Mouse (Mus musculus) liver, postnatal 0 days (tissue): ENCODE results near the gene Gm37240. TPM values are rescaled to one million over a fixed set of nuclear protein-coding genes. Genes with fewer than 3 reads are reported as not detected.
A peak's percentile ranks its signal among the peaks of the same experiment; 100 is the strongest.
"Not testable (repeated sequence)": the region's sequence is repeated elsewhere in the genome, so short reads cannot be mapped to it uniquely, and the experiment has no call there.

Experiments
- ATAC-seq: fragments of 200-750 bp; cut with Nextera tagmentation; 2 replicates; pipeline ENCODE4 v1.8.0; 2017; ENCODE audit warnings: mild to moderate bottlenecking, moderate library complexity
- DNase-seq: peaks from one replicate; pipeline ENCODE4 v3.0.0-alpha.2; 2016
- H3K27ac ChIP-seq: fragments of 300-500 bp; sonication (generic); 2 replicates; pipeline ENCODE4 v1.5.1; 2014; ENCODE audit warnings: antibody characterized with exemption, moderate library complexity, mild to moderate bottlenecking, low read depth
- H3K27me3 ChIP-seq: fragments of 300-500 bp; sonication (generic); 2 replicates; pipeline ENCODE4 v1.6.1; 2014; ENCODE audit warnings: low read length, control low read depth, mixed read lengths; ENCODE audit not compliant: insufficient read depth
- H3K36me3 ChIP-seq: fragments of 300-500 bp; sonication (generic); replicated peaks from 2 replicates; pipeline ENCODE4 v1.6.1; 2014; ENCODE audit warnings: mild to moderate bottlenecking, control low read depth, low read length, moderate library complexity, mixed read lengths; ENCODE audit not compliant: insufficient read depth
- H3K4me1 ChIP-seq: fragments of 300-500 bp; sonication (generic); 2 replicates; pipeline ENCODE4 v1.6.1; 2014; ENCODE audit warnings: antibody characterized with exemption, mild to moderate bottlenecking, control low read depth; ENCODE audit not compliant: insufficient read depth
- H3K4me2 ChIP-seq: fragments of 300-500 bp; sonication (generic); 2 replicates; pipeline ENCODE4 v1.6.1; 2014; ENCODE audit warnings: low read depth, mild to moderate bottlenecking, low read length, moderate library complexity, mixed read lengths
- H3K4me3 ChIP-seq: fragments of 300-500 bp; sonication (generic); 2 replicates; pipeline ENCODE4 v1.5.1; 2014; ENCODE audit warnings: low read depth, low read length
- H3K9ac ChIP-seq: fragments of 300-500 bp; sonication (generic); replicated peaks from 2 replicates; pipeline ENCODE4 v1.6.1; 2014; ENCODE audit warnings: mild to moderate bottlenecking, moderate library complexity
- H3K9me3 ChIP-seq: fragments of 300-500 bp; sonication (generic); 2 replicates; pipeline ENCODE4 v1.6.1; 2016; ENCODE audit warnings: mild to moderate bottlenecking, control low read depth, low read length, mixed read lengths
- CTCF ChIP-seq: sonication (generic); IDR thresholded peaks from 2 replicates; pipeline ENCODE4 v1.5.1; 2016; ENCODE audit warnings: antibody characterized with exemption, low read depth
- EP300 ChIP-seq: IDR thresholded peaks from 2 replicates; pipeline ENCODE4 v1.6.1; 2016; ENCODE audit warnings: antibody characterized with exemption, low read depth, mild to moderate bottlenecking
- WGBS: fragments of 180-500 bp; shearing (Covaris S2); extraction: QIAGEN DNeasy Blood & Tissue Kit; methylation state at CpG from one replicate; pipeline ENCODE4 v1.1.7; 2014; ENCODE audit not compliant: insufficient replicate concordance; 5-methylcytosine and 5-hydroxymethylcytosine counted together
- polyA plus RNA-seq: library from polyadenylated mRNA; unstranded; fragments of >200 nt; fragmentation: Nextera tagmentation; extraction: Ambion mirVana; gene quantifications from 2 replicates; pipeline ENCODE4 v1.2.1, GENCODE M21; 2015

Gm37240 gene
- polyA plus RNA-seq, 1 experiment from 2014 or later, result 0.72 TPM

- Histone ChIP-seq H3K9ac (no peak overlapping the region), H3K9me3 (no peaks in the 10 kb centered on the region), H3K4me3 (no peak overlapping the region), H3K36me3 (no peaks in the 10 kb centered on the region), H3K27me3 (no peaks in the 10 kb centered on the region), H3K4me2 (no peak overlapping the region), H3K27ac (no peak overlapping the region), H3K4me1 (no peaks in the 10 kb centered on the region)
- TF ChIP-seq CTCF, result no peak
- no peak for TF ChIP-seq EP300
- DNase-seq (no peak), ATAC-seq (no peak)
- WGBS, result 65% methylated on average over 4 of the region's 4 CpGs
Observed at GRCm38 (mm10) chr3:84876211-84876610, 1011.1 kb downstream of the Gm37240 start.

- H3K4me1 ChIP-seq, result no peaks in the 10 kb centered on the region
- H3K4me2 ChIP-seq, result no peak overlapping the region
- no peaks in the 10 kb centered on the region for H3K36me3 ChIP-seq
- ATAC-seq (no peak), DNase-seq (no peak)
- no peak overlapping the region for H3K4me3 ChIP-seq
- H3K9ac ChIP-seq, result no peak overlapping the region
- H3K9me3 ChIP-seq, result no peaks in the 10 kb centered on the region
- no peaks in the 10 kb centered on the region for H3K27me3 ChIP-seq
- no peak for TF ChIP-seq CTCF
- no peak for TF ChIP-seq EP300
- no peak overlapping the region for H3K27ac ChIP-seq
- WGBS, result 86% methylated on average over 9 of the region's 9 CpGs
Observed at GRCm38 (mm10) chr3:84875306-84875705, 1012.0 kb downstream of the Gm37240 start.

GRCm38 (mm10) chr3:84870126-84870525 is 1017.2 kb downstream of the Gm37240 start:
- no peaks in the 10 kb centered on the region for H3K27me3 ChIP-seq
- H3K4me1 ChIP-seq, result peaks cover 8% of the 10 kb centered on the region
- no peaks in the 10 kb centered on the region for H3K36me3 ChIP-seq
- H3K9me3 ChIP-seq, result no peaks in the 10 kb centered on the region
- no peak overlapping the region for H3K9ac ChIP-seq
- H3K4me2 ChIP-seq, result no peak overlapping the region
- no peak overlapping the region for H3K27ac ChIP-seq
- ATAC-seq (no peak), DNase-seq (no peak)
- peak; percentile 31; the same call in 1 of the 2 replicates for TF ChIP-seq CTCF
- TF ChIP-seq EP300, result no peak
- H3K4me3 ChIP-seq, result no peak overlapping the region

- Histone ChIP-seq H3K9me3 (no peaks in the 10 kb centered on the region), H3K36me3 (no peaks in the 10 kb centered on the region), H3K4me2 (no peak overlapping the region), H3K9ac (no peak overlapping the region), H3K27me3 (no peaks in the 10 kb centered on the region), H3K4me1 (peaks cover 8% of the 10 kb centered on the region), H3K4me3 (no peak overlapping the region), H3K27ac (no peak overlapping the region)
- ATAC-seq, result no peak
- TF ChIP-seq EP300, result no peak
- TF ChIP-seq CTCF, result no peak
- no peak for DNase-seq
- 21% methylated on average over 1 of the region's 1 CpGs for WGBS
Observed at GRCm38 (mm10) chr3:84867991-84868390, 1019.3 kb downstream of the Gm37240 start.

- H3K4me3 ChIP-seq, result no peak overlapping the region
- no peak overlapping the region for H3K27ac ChIP-seq
- no peak overlapping the region for H3K9ac ChIP-seq
- no peak for TF ChIP-seq EP300
- no peak for ATAC-seq
- no peak overlapping the region for H3K4me2 ChIP-seq
- H3K4me1 ChIP-seq, result peaks cover 8% of the 10 kb centered on the region
- WGBS, result 72% methylated on average over 1 of the region's 1 CpGs
- no peaks in the 10 kb centered on the region for H3K27me3 ChIP-seq
- no peaks in the 10 kb centered on the region for H3K9me3 ChIP-seq
- H3K36me3 ChIP-seq, result no peaks in the 10 kb centered on the region
- DNase-seq, result no peak
Observed at GRCm38 (mm10) chr3:84867434-84867975, 1019.8 kb downstream of the Gm37240 start.

GRCm38 (mm10) chr3:84866866-84867265 is 1020.5 kb downstream of the Gm37240 start:
- 45% methylated on average over 4 of the region's 4 CpGs for WGBS
- DNase-seq, result no peak
- H3K9ac ChIP-seq, result no peak overlapping the region
- H3K27me3 ChIP-seq, result no peaks in the 10 kb centered on the region
- H3K36me3 ChIP-seq, result no peaks in the 10 kb centered on the region
- peak; percentile 50; the same call in 1 of the 2 replicates for ATAC-seq
- peak overlapping the region; percentile 44; the same call in 1 of the 2 replicates for H3K27ac ChIP-seq
- peaks cover 8% of the 10 kb centered on the region for H3K4me1 ChIP-seq
- H3K4me2 ChIP-seq, result peak overlapping the region; percentile 40
- no peak for TF ChIP-seq CTCF
- TF ChIP-seq EP300, result no peak
- no peaks in the 10 kb centered on the region for H3K9me3 ChIP-seq
- H3K4me3 ChIP-seq, result no peak overlapping the region

- Histone ChIP-seq H3K9ac (no peak overlapping the region), H3K4me2 (no peak overlapping the region), H3K4me3 (no peak overlapping the region), H3K9me3 (no peaks in the 10 kb centered on the region), H3K36me3 (no peaks in the 10 kb centered on the region), H3K27me3 (no peaks in the 10 kb centered on the region), H3K27ac (no peak overlapping the region), H3K4me1 (peaks cover 8% of the 10 kb centered on the region)
- 70% methylated on average over 3 of the region's 3 CpGs for WGBS
- DNase-seq, result no peak
- TF ChIP-seq EP300, result no peak
- TF ChIP-seq CTCF, result no peak
- no peak for ATAC-seq
Observed at GRCm38 (mm10) chr3:84865684-84866083, 1021.6 kb downstream of the Gm37240 start.

- H3K9ac ChIP-seq, H3K4me1 ChIP-seq, H3K9me3 ChIP-seq, H3K27ac ChIP-seq, H3K27me3 ChIP-seq, ATAC-seq, H3K4me2 ChIP-seq, H3K36me3 ChIP-seq, H3K4me3 ChIP-seq, DNase-seq: not testable (repeated sequence)
- WGBS, result 62% methylated on average over 3 of the region's 3 CpGs
Observed at GRCm38 (mm10) chr3:84861817-84862216, 1025.5 kb downstream of the Gm37240 start.
